In genomic region chr1:65048781-65049180, GRCm38 (mm10) we compare ENCODE assay signal across 10 mouse cellular contexts. TPM values are rescaled to one million over a fixed set of nuclear protein-coding genes. Genes with fewer than 3 reads are reported as not detected.
DNase-seq lines count a peak whose midpoint lies in the region; ATAC-seq and TF ChIP-seq lines count a peak whose summit lies in the region.
"Had no signal": no experiment of that assay in that cellular context is flagged by ENCODE, and none has a peak within 500 bp of the region (broad histone marks: within the 10 kb centered on the region; RNA-seq: fewer than 3 reads in every experiment).

No protein-coding gene starts in this region.

- WGBS in midbrain, postnatal 0 days, result 53% methylated on average over 12 of the region's 12 CpGs
- 51% methylated on average over 12 of the region's 12 CpGs for WGBS in midbrain, embryonic 15.5 days
- 29% methylated on average over 12 of the region's 12 CpGs for WGBS in kidney, postnatal 0 days
- 54% methylated on average over 12 of the region's 12 CpGs for WGBS in forebrain, embryonic 11.5 days

- DNase-seq in midbrain, postnatal 0 days (ENCODE audit: low spot score), result peak; percentile 27
- peak; percentile 38 to 59 for DNase-seq in cerebellum, postnatal 25 days
- DNase-seq in kidney, postnatal 0 days (ENCODE audit: low spot score), result peak; percentile 25
- peak; percentile 34 to 37 for DNase-seq in right cerebral cortex, postnatal 10 days (ENCODE audit: low spot score in 2 of 2)
- DNase-seq in forebrain, embryonic 11.5 days (ENCODE audit: low spot score), result no peak

- 0 out of 2 replicates have a peak, but pooled peaks have one; percentile 38 for ATAC-seq in midbrain, postnatal 0 days (ENCODE audit: low FRiP score)
- no peak for ATAC-seq in midbrain, embryonic 15.5 days (replicated peaks)
- ATAC-seq in kidney, postnatal 0 days (replicated peaks; ENCODE audit: low FRiP score, low read depth), result peak; percentile 84
- no peak for ATAC-seq in forebrain, embryonic 11.5 days (replicated peaks; ENCODE audit: low FRiP score)
- ATAC-seq in megakaryocyte-erythroid progenitor cell, adult 5-6 weeks (replicated peaks; ENCODE audit: low FRiP score, low TSS enrichment, poor library complexity, severe bottlenecking), result no peak

- no peak overlapping the region for H3K4me3 ChIP-seq in midbrain, postnatal 0 days (ENCODE audit: low read depth, low read length)
- H3K4me3 ChIP-seq in midbrain, embryonic 15.5 days, result no peak overlapping the region
- no peak overlapping the region for H3K4me3 ChIP-seq in kidney, postnatal 0 days (replicated peaks; ENCODE audit: low read depth, low read length)
- H3K4me3 ChIP-seq in forebrain, embryonic 11.5 days (ENCODE audit: low read depth, low read length), result no peak overlapping the region
- H3K4me3 ChIP-seq: hindbrain, embryonic 15.5 days; midbrain, embryonic 12.5 days had no signal

- H3K9me3 ChIP-seq in midbrain, postnatal 0 days (ENCODE audit: low read length), result no peaks in the 10 kb centered on the region
- H3K9me3 ChIP-seq in midbrain, embryonic 15.5 days, result no peaks in the 10 kb centered on the region
- H3K9me3 ChIP-seq in kidney, postnatal 0 days (replicated peaks; ENCODE audit: low read length), result no peaks in the 10 kb centered on the region
- H3K9me3 ChIP-seq in forebrain, embryonic 11.5 days (ENCODE audit: control insufficient read depth, low read length), result no peaks in the 10 kb centered on the region
- H3K9me3 ChIP-seq: hindbrain, embryonic 15.5 days; midbrain, embryonic 12.5 days had no signal

- H3K4me1 ChIP-seq in midbrain, postnatal 0 days (ENCODE audit: insufficient read depth, low read length), result no peaks in the 10 kb centered on the region
- no peaks in the 10 kb centered on the region for H3K4me1 ChIP-seq in midbrain, embryonic 15.5 days
- no peaks in the 10 kb centered on the region for H3K4me1 ChIP-seq in kidney, postnatal 0 days (replicated peaks; ENCODE audit: insufficient read depth, low read length)
- H3K4me1 ChIP-seq in forebrain, embryonic 11.5 days (replicated peaks; ENCODE audit: control insufficient read depth, insufficient read depth, low read length), result peaks cover 7% of the 10 kb centered on the region; the same call in 1 of the 2 replicates
- H3K4me1 ChIP-seq: hindbrain, embryonic 15.5 days had no signal

- no peak for TF ChIP-seq CTCF in midbrain, postnatal 0 days (IDR thresholded peaks at IDR 0.05)
- TF ChIP-seq CTCF in kidney, postnatal 0 days (IDR thresholded peaks at IDR 0.05; ENCODE audit: low read depth), result no peak

- no peak overlapping the region for H3K27ac ChIP-seq in midbrain, postnatal 0 days (ENCODE audit: low read depth, low read length)
- no peak overlapping the region for H3K27ac ChIP-seq in midbrain, embryonic 15.5 days
- no peak overlapping the region for H3K27ac ChIP-seq in kidney, postnatal 0 days
- no peak overlapping the region for H3K27ac ChIP-seq in forebrain, embryonic 11.5 days (ENCODE audit: low read depth, low read length)
- H3K27ac ChIP-seq: hindbrain, embryonic 15.5 days; midbrain, embryonic 12.5 days had no signal

- H3K9ac ChIP-seq in midbrain, postnatal 0 days (replicated peaks; ENCODE audit: low read length, poor library complexity, severe bottlenecking), result no peak overlapping the region
- H3K9ac ChIP-seq in midbrain, embryonic 15.5 days, result no peak overlapping the region
- no peak overlapping the region for H3K9ac ChIP-seq in kidney, postnatal 0 days (ENCODE audit: low read depth, low read length)
- H3K9ac ChIP-seq in forebrain, embryonic 11.5 days (ENCODE audit: low read length), result no peak overlapping the region
- H3K9ac ChIP-seq: hindbrain, embryonic 15.5 days; midbrain, embryonic 12.5 days had no signal

- no peak overlapping the region for H3K4me2 ChIP-seq in midbrain, postnatal 0 days (ENCODE audit: low read depth, low read length, poor library complexity, severe bottlenecking)
- no peak overlapping the region for H3K4me2 ChIP-seq in midbrain, embryonic 15.5 days
- H3K4me2 ChIP-seq in kidney, postnatal 0 days (ENCODE audit: low read length), result no peak overlapping the region
- no peak overlapping the region for H3K4me2 ChIP-seq in forebrain, embryonic 11.5 days (ENCODE audit: low read depth, low read length, severe bottlenecking)
- H3K4me2 ChIP-seq: hindbrain, embryonic 15.5 days; midbrain, embryonic 12.5 days had no signal

- no peaks in the 10 kb centered on the region for H3K27me3 ChIP-seq in midbrain, postnatal 0 days (ENCODE audit: insufficient read depth, low read length)
- no peaks in the 10 kb centered on the region for H3K27me3 ChIP-seq in midbrain, embryonic 15.5 days (replicated peaks)
- H3K27me3 ChIP-seq in kidney, postnatal 0 days (ENCODE audit: insufficient read depth, low read length), result no peaks in the 10 kb centered on the region
- no peaks in the 10 kb centered on the region for H3K27me3 ChIP-seq in forebrain, embryonic 11.5 days (ENCODE audit: control insufficient read depth, insufficient read depth, low read length)
- H3K27me3 ChIP-seq: hindbrain, embryonic 15.5 days; midbrain, embryonic 12.5 days had no signal

- H3K36me3 ChIP-seq in midbrain, postnatal 0 days (ENCODE audit: insufficient read depth, low read length), result no peaks in the 10 kb centered on the region
- H3K36me3 ChIP-seq in midbrain, embryonic 15.5 days (replicated peaks), result no peaks in the 10 kb centered on the region
- no peaks in the 10 kb centered on the region for H3K36me3 ChIP-seq in kidney, postnatal 0 days (ENCODE audit: insufficient read depth, low read length)
- H3K36me3 ChIP-seq in forebrain, embryonic 11.5 days (ENCODE audit: control insufficient read depth, insufficient read depth, low read length), result no peaks in the 10 kb centered on the region
- H3K36me3 ChIP-seq: hindbrain, embryonic 15.5 days; midbrain, embryonic 12.5 days had no signal

RNA-seq across cellular contexts. Expression of gene Cryge, which starts 2.2 kb away (rescaled TPM):
- total RNA-seq in midbrain, postnatal 0 days (2014; rRNA removed), result not detected in 2 replicates
- polyA plus RNA-seq in midbrain, postnatal 0 days (2015; fragmentation: Nextera tagmentation; extraction: Ambion mirVana), result not detected in 2 replicates
- polyA plus RNA-seq in midbrain, embryonic 15.5 days (2015; fragmentation: Nextera tagmentation; extraction: Ambion mirVana), result not detected in 2 replicates
- 0.33 TPM in 1 of 2 replicates, not detected in the other for polyA plus RNA-seq in kidney, postnatal 0 days (2015; fragmentation: Nextera tagmentation; extraction: Ambion mirVana)
- 0.29 TPM in 1 of 2 replicates, not detected in the other for polyA plus RNA-seq in forebrain, embryonic 11.5 days (2014; fragmentation: Nextera tagmentation; extraction: Ambion mirVana)
- total RNA-seq in megakaryocyte-erythroid progenitor cell, adult 5-6 weeks (2014; fragmentation: Nextera tagmentation), result not detected in 2 replicates
- total RNA-seq in megakaryocyte-erythroid progenitor cell, adult 5-6 weeks (2017), result not detected in 2 replicates
- polyA plus RNA-seq: hindbrain, embryonic 15.5 days; midbrain, embryonic 12.5 days had no signal

RNA-seq across cellular contexts. Expression of gene Crygd, which starts 14.5 kb away (rescaled TPM):
- not detected in 2 replicates for total RNA-seq in midbrain, postnatal 0 days (2014; rRNA removed)
- polyA plus RNA-seq in midbrain, postnatal 0 days (2015; fragmentation: Nextera tagmentation; extraction: Ambion mirVana), result not detected in 2 replicates
- not detected in 2 replicates for polyA plus RNA-seq in midbrain, embryonic 15.5 days (2015; fragmentation: Nextera tagmentation; extraction: Ambion mirVana)
- polyA plus RNA-seq in kidney, postnatal 0 days (2015; fragmentation: Nextera tagmentation; extraction: Ambion mirVana), result not detected in 2 replicates
- not detected in 2 replicates for polyA plus RNA-seq in forebrain, embryonic 11.5 days (2014; fragmentation: Nextera tagmentation; extraction: Ambion mirVana)
- total RNA-seq in megakaryocyte-erythroid progenitor cell, adult 5-6 weeks (2014; fragmentation: Nextera tagmentation), result not detected in 2 replicates
- total RNA-seq in megakaryocyte-erythroid progenitor cell, adult 5-6 weeks (2017), result not detected in 2 replicates
- polyA plus RNA-seq: midbrain, embryonic 12.5 days; testis, adult 2 months had no signal

RNA-seq across cellular contexts. Expression of gene Akr1cl, which starts 16.2 kb away (rescaled TPM):
- not detected in 2 replicates for total RNA-seq in midbrain, postnatal 0 days (2014; rRNA removed)
- polyA plus RNA-seq in midbrain, postnatal 0 days (2015; fragmentation: Nextera tagmentation; extraction: Ambion mirVana), result not detected in 2 replicates
- polyA plus RNA-seq in midbrain, embryonic 15.5 days (2015; fragmentation: Nextera tagmentation; extraction: Ambion mirVana), result not detected in 2 replicates
- polyA plus RNA-seq in kidney, postnatal 0 days (2015; fragmentation: Nextera tagmentation; extraction: Ambion mirVana), result 0.11 TPM in 1 of 2 replicates, not detected in the other
- 0.24 TPM in 1 of 2 replicates, not detected in the other for polyA plus RNA-seq in forebrain, embryonic 11.5 days (2014; fragmentation: Nextera tagmentation; extraction: Ambion mirVana)
- total RNA-seq in megakaryocyte-erythroid progenitor cell, adult 5-6 weeks (2014; fragmentation: Nextera tagmentation), result not detected in 2 replicates
- not detected in 2 replicates for total RNA-seq in megakaryocyte-erythroid progenitor cell, adult 5-6 weeks (2017)

RNA-seq across cellular contexts. Expression of gene Crygc, which starts 24.7 kb away (rescaled TPM):
- total RNA-seq in midbrain, postnatal 0 days (2014; rRNA removed), result not detected in 2 replicates
- not detected in 2 replicates for polyA plus RNA-seq in midbrain, postnatal 0 days (2015; fragmentation: Nextera tagmentation; extraction: Ambion mirVana)
- not detected in 2 replicates for polyA plus RNA-seq in midbrain, embryonic 15.5 days (2015; fragmentation: Nextera tagmentation; extraction: Ambion mirVana)
- not detected in 2 replicates for polyA plus RNA-seq in kidney, postnatal 0 days (2015; fragmentation: Nextera tagmentation; extraction: Ambion mirVana)
- polyA plus RNA-seq in forebrain, embryonic 11.5 days (2014; fragmentation: Nextera tagmentation; extraction: Ambion mirVana), result 0.61 TPM in 1 of 2 replicates, not detected in the other
- not detected in 2 replicates for total RNA-seq in megakaryocyte-erythroid progenitor cell, adult 5-6 weeks (2014; fragmentation: Nextera tagmentation)
- total RNA-seq in megakaryocyte-erythroid progenitor cell, adult 5-6 weeks (2017), result not detected in 2 replicates
- polyA plus RNA-seq: hindbrain, embryonic 15.5 days; midbrain, embryonic 12.5 days had no signal

RNA-seq across cellular contexts. Expression of gene Crygb, which starts 33.3 kb away (rescaled TPM):
- total RNA-seq in midbrain, postnatal 0 days (2014; rRNA removed), result not detected in 2 replicates
- 0.38 and 0.43 TPM in 2 replicates for polyA plus RNA-seq in midbrain, postnatal 0 days (2015; fragmentation: Nextera tagmentation; extraction: Ambion mirVana)
- not detected in 2 replicates for polyA plus RNA-seq in midbrain, embryonic 15.5 days (2015; fragmentation: Nextera tagmentation; extraction: Ambion mirVana)
- not detected in 2 replicates for polyA plus RNA-seq in kidney, postnatal 0 days (2015; fragmentation: Nextera tagmentation; extraction: Ambion mirVana)
- polyA plus RNA-seq in forebrain, embryonic 11.5 days (2014; fragmentation: Nextera tagmentation; extraction: Ambion mirVana), result not detected in 2 replicates
- not detected in 2 replicates for total RNA-seq in megakaryocyte-erythroid progenitor cell, adult 5-6 weeks (2014; fragmentation: Nextera tagmentation)
- total RNA-seq in megakaryocyte-erythroid progenitor cell, adult 5-6 weeks (2017), result not detected in 2 replicates
- polyA plus RNA-seq: testis, adult 2 months had no signal

Comparison
In these comparisons a context has a peak if more than half of its experiments do, and no peak if none do; other contexts are left out.
1. ATAC-seq: peak in midbrain, postnatal 0 days (single experiment) and kidney, postnatal 0 days (single experiment); none in midbrain, embryonic 15.5 days (single experiment), forebrain, embryonic 11.5 days (single experiment) and megakaryocyte-erythroid progenitor cell, adult 5-6 weeks (single experiment).